Mouse (Mus musculus) spleen, adult 18-20 months (tissue): ENCODE measurements around the gene Ramp1.
A peak's percentile ranks its signal among the peaks of the same experiment; 100 is the strongest.

ENCODE experiments used
- DNase-seq, 2 experiments: peaks; one replicate each; pipeline ENCODE4 v3.0.0; 2022; ENCODE audit warnings: mixed read lengths in 2 of 2

The Ramp1 gene

GRCm38 (mm10) chr1:91179533-91180173, at the start of gene Ramp1:
Ramp1 (plus strand) TSS chr1:91179822.
- peak; percentile 25 to 52 for DNase-seq

DNA sequence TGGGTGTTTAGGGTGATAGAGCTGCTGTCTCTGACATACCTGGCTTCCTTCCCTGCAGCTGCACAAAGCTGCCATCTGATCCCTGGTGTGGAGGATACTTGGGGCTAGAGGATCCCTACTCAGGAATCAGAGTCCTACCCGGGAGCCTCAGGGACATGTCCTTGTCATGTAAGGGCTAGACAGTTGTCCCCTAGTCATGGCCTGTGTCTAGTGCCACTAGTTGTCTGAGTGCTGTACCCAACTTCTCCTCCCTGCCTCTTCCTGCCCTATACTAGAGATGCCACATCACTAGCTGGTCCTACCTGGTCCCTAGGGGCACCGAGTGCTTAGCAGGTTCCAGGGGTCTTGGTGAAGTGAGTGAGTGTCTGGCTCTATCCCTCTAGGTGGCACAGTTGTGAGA, 42.6 kb upstream of the Ramp1 start:
- no peak for DNase-seq

DNA sequence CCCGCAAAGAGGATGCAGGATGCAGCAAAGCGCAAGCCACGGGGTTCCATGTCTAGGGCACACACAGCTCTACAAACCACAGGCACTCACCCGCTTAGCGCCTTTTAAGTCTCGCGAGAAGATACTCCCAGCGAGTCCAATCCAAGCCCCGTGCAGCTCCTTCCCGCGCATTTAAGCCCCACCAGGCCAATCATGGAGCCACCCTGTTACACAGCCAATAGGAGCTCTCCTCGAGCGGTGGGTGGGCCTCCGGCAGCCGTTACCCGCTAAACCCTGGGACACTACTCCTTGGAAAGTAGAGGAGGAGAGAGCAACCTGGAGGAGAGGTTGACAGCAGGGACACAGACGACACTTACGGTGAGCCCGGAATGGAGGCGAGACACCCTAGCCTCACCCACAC, 34.8 kb upstream of the Ramp1 start, which contains the start of gene Rbm44:
Gene Rbm44, plus strand, starts transcription at position 277 of the 400 bp plus-strand sequence.
- no peak for DNase-seq

- DNase-seq: no peak
Observed at GRCm38 (mm10) chr1:91151509-91151908, 28.1 kb upstream of the Ramp1 start.

- DNase-seq: no peak
Observed at GRCm38 (mm10) chr1:91166798-91167197, 12.8 kb upstream of the Ramp1 start.

DNA sequence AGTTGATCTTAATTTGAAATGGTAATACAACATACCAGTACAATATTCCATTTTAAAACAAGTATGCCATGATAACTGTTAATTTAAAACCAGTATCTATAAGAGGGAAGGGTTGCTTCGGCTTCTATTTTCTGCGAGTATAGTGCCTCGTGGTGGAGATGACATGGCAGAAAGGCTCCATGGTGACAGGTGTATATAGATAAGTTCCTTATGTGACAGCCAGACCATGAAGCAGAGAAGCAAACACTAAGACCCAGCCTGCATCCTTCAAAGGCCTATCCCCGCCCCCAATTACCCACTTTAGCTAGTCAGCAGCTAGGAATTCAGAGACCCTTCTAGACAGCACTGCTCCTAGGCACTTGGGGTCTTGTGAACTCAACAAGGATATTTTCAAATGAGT, 10.5 kb upstream of the Ramp1 start:
- DNase-seq: no peak

DNA sequence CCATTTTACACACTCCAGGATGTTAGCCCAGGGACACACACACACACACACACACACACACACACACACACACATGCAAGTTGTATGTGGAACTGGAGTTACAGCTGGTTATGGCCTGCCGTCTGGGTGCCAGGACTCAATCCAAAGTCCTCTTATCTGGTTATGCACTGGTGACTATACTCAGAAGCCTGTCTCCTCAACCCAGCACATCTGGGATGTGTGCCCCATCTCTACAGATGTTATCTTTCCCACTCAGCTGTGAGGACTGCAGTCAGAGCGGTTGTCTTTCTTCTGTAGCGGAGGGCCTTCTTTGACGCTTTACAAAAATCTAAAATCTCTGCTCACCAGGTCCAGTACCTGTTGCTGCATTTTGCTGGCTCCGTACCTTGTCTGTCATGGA, 4.8 kb upstream of the Ramp1 start:
- no peak for DNase-seq

GRCm38 (mm10) chr1:91176026-91176425, 3.6 kb upstream of the Ramp1 start:
- DNase-seq: no peak

GRCm38 (mm10) chr1:91176871-91177270, 2.8 kb upstream of the Ramp1 start:
- no peak for DNase-seq

GRCm38 (mm10) chr1:91179086-91179485, 536 bp upstream of the Ramp1 start:
- peak; percentile 52 to 74 for DNase-seq

- DNase-seq: no peak
Observed at GRCm38 (mm10) chr1:91180174-91180565, 548 bp downstream of the Ramp1 start.

- DNase-seq: no peak
Observed at GRCm38 (mm10) chr1:91180723-91181122, 1.1 kb downstream of the Ramp1 start.

DNA sequence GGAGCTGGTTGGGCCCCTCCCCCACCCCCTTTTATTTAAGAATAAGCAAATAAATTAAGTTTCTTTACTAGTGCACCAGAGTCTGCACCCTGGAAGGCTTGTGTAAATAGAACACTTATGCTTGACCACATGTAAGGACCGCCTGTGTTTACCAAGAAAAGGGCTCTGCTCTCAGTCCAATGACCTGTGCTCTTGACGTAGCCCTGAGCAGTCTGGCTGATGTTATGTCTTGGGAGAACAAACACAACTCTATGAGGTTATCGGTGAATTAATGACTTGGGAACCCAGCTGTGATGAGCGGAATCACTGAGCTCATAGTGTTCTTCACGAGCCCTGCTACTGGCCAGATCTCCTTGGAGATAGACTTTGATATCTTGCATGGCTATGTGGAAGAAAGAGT, 1.6 kb downstream of the Ramp1 start:
- DNase-seq: no peak

DNA sequence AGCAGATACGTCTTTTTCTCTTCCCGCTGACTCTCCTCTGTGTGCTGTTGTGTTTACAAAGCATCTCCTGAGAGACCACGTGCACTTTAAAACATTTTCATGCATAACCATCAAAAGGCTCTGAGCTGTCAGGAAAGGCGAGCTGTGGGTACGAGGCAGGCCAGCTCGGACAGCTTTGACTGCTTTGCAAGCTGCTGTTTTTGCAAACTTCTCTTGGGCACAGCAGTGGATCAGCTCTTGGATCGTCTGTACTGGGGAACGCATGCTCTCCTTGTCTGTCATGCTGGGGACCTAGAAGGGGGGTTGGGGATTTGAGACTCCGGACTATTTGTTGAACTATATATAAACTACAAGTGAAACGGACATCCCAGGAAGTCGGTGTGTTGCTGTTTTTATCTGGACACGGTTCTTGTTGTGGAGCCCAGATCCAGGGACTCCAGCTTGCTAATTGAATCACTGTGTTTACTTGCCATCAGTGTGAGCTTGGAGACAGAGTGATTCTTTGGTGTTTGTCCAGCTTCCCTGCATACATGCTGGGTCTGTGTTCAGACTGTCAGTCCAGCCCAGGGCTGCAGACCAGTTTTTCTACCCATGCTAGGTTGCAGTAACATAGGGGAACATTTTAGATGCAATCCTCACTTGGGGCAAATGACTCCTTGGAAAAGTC, 2.3 kb downstream of the Ramp1 start:
- no peak for DNase-seq

DNA sequence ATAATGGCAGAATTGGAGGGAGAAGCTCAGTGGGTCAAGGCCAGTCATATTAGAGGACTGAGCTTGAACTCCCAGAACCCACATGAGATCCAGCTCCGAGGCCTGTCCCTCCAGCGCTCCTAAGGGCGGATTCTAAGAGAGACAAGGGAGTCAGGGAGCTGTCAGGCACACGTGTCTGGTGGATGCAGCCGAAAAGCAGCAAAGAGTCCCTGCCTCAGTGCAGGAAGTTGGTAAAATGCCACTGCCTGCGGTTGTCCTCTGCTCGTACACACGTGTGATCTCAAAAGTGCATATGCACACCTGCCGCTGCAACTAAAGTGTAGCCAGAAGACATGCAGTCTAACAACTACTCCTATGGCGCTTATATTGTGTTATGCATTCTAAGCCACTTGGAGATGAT, 3.7 kb downstream of the Ramp1 start:
- DNase-seq: no peak

DNA sequence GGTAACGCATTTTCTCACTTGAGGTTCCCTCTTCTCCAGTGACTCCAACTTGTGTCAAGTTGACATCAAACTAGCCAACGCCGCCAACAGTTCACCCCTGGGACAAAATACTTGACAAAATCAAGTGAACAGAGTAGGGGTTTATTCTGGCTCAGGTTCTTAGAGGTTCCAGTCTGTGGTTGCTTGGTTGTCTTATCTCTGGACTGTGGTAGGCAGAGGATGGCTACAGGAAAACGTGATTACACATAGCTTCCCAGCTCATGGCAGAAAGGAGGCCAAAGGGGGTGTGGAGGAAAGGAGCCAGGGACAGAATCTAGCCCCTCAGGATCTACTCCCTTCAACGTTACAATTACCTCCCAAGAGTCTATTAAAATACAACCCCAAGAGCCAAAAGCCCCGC, 7.1 kb downstream of the Ramp1 start:
- DNase-seq: no peak

DNA sequence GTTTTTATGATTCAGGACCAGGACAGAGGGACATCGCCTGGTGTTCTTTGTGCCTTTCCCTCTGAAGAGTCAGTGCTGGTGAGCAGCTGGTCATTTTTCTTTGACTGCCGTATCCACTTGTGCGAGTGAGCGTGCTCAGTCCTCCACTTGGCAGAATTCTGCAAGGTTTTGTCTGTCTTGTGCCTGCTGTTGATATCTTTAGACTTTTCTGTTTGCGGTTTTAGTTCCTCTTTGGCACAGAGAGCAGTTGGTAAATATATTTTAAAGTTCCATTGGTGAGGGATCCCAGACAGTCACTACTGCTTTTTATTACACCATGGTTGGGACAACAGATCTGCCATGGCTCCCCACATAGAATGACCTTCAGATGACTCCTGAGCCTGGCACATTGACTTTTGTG, 7.7 kb downstream of the Ramp1 start:
- DNase-seq: no peak

GRCm38 (mm10) chr1:91187786-91188640, 8.4 kb downstream of the Ramp1 start:
- no peak for DNase-seq

GRCm38 (mm10) chr1:91188851-91189460, 9.3 kb downstream of the Ramp1 start:
- no peak for DNase-seq

GRCm38 (mm10) chr1:91192184-91192583, 12.6 kb downstream of the Ramp1 start:
- DNase-seq: no peak

DNA sequence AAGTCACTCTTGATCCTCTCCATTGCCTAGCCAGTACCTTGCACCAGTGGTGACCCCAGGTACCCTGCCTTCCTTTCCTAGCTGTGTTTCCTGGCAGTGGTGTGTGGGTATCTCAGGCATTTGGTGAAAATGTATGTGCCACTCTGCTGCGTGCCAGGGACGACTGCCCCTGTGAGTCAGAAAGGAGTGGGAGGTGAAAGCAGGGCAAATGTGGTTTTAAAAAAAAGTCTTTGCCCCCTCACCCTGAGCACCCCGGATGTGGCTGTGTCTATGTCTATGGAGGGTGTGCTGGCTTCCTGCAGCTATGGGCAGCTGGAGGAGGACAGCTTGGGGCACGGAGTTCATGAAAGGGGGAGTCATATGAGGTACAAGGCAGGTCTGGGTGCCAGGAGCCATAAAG, 13.6 kb downstream of the Ramp1 start:
- peak in 1 of 2 experiments; percentile 19 for DNase-seq

- no peak for DNase-seq
Observed at GRCm38 (mm10) chr1:91193680-91194079, 14.1 kb downstream of the Ramp1 start.

- no peak for DNase-seq
Observed at GRCm38 (mm10) chr1:91199793-91200192, 20.2 kb downstream of the Ramp1 start.
